In genomic region chr17:63361679-63362078, GRCm38 (mm10) we compare ENCODE assay signal across 23 mouse cellular contexts.
DNase-seq lines count a peak whose midpoint lies in the region; ATAC-seq and TF ChIP-seq lines count a peak whose summit lies in the region.
"Had no signal": no experiment of that assay in that cellular context is flagged by ENCODE, and none has a peak within 500 bp of the region (broad histone marks: within the 10 kb centered on the region; RNA-seq: fewer than 3 reads in every experiment).

No protein-coding gene starts in this region.

- no peak for TF ChIP-seq CTCF in liver, embryonic 14.5 days (IDR thresholded peaks at IDR 0.05; ENCODE audit: low read depth)

- H3K9me3 ChIP-seq in liver, embryonic 12.5 days (replicated peaks): no peaks in the 10 kb centered on the region
- no peaks in the 10 kb centered on the region for H3K9me3 ChIP-seq in liver, embryonic 14.5 days (ENCODE audit: control insufficient read depth, low read length)
- no peaks in the 10 kb centered on the region for H3K9me3 ChIP-seq in liver, embryonic 16.5 days (replicated peaks; ENCODE audit: control insufficient read depth, low read length)
- H3K9me3 ChIP-seq: forebrain, embryonic 10.5 days; forebrain, embryonic 13.5 days; heart, embryonic 12.5 days; heart, embryonic 15.5 days; hindbrain, embryonic 10.5 days; hindbrain, embryonic 13.5 days had no signal

- DNase-seq in liver: no peak
- peak; percentile 4 to 19 (median 9) for DNase-seq in liver, embryonic 14.5 days (ENCODE audit: low read depth in 3 of 3, low spot score in 3 of 3)
- DNase-seq in adrenal gland, postnatal 36 days: no peak
- DNase-seq in right cerebral cortex, postnatal 14 days: no peak
- DNase-seq: adrenal gland, adult 8-10 months; adrenal gland, postnatal 25 days; cerebellum, adult 18-20 months; cerebellum, adult 9-10 months; cerebellum, postnatal 14 days; gastrocnemius, postnatal 10 days; gastrocnemius, postnatal 36 days; heart, postnatal 10 days; heart, postnatal 36 days had no signal

- no peaks in the 10 kb centered on the region for H3K4me1 ChIP-seq in liver, embryonic 12.5 days
- peaks cover 0 to 6% of the 10 kb centered on the region in 2 experiments; a peak in 2 of 4 replicates for H3K4me1 ChIP-seq in liver, embryonic 14.5 days (replicated peaks; ENCODE audit: control insufficient read depth in 2 of 2, insufficient read depth in 2 of 2, low read length in 1 of 2)
- no peaks in the 10 kb centered on the region for H3K4me1 ChIP-seq in liver, embryonic 16.5 days (ENCODE audit: control insufficient read depth, low read depth, low read length)
- H3K4me1 ChIP-seq: heart, embryonic 12.5 days; heart, embryonic 15.5 days had no signal

- H3K27ac ChIP-seq in liver, embryonic 12.5 days: no peak overlapping the region; the same call in 1 of the 2 replicates
- no peak overlapping the region for H3K27ac ChIP-seq in liver, embryonic 14.5 days
- no peak overlapping the region; the same call in 1 of the 2 replicates for H3K27ac ChIP-seq in liver, embryonic 16.5 days (ENCODE audit: low read length)
- H3K27ac ChIP-seq: forebrain, embryonic 10.5 days; forebrain, embryonic 13.5 days; heart, embryonic 15.5 days; hindbrain, embryonic 10.5 days; hindbrain, embryonic 13.5 days had no signal

- no peak for TF ChIP-seq EP300 in liver, embryonic 14.5 days (IDR thresholded peaks at IDR 0.05; ENCODE audit: low read depth)

- peak; percentile 56 for ATAC-seq in liver, embryonic 12.5 days
- ATAC-seq in liver, embryonic 14.5 days (ENCODE audit: insufficient read depth): peak; percentile 55; the same call in 1 of the 2 replicates
- ATAC-seq in liver, embryonic 16.5 days (ENCODE audit: low read depth): peak; percentile 90
- ATAC-seq: forebrain, embryonic 13.5 days; forebrain, embryonic 16.5 days; hindbrain, embryonic 16.5 days had no signal

- H3K4me3 ChIP-seq in liver, embryonic 12.5 days: no peak overlapping the region
- no peak overlapping the region for H3K4me3 ChIP-seq in liver, embryonic 14.5 days (ENCODE audit: insufficient read depth in 1 of 2, low read depth in 2 of 2, low read length in 2 of 2)
- H3K4me3 ChIP-seq in liver, embryonic 16.5 days (ENCODE audit: low read depth, low read length): no peak overlapping the region
- H3K4me3 ChIP-seq: forebrain, embryonic 10.5 days; forebrain, embryonic 13.5 days; heart, embryonic 12.5 days; heart, embryonic 15.5 days; hindbrain, embryonic 10.5 days; hindbrain, embryonic 13.5 days had no signal

- no peaks in the 10 kb centered on the region for H3K36me3 ChIP-seq in liver, embryonic 12.5 days
- no peaks in the 10 kb centered on the region for H3K36me3 ChIP-seq in liver, embryonic 14.5 days (replicated peaks; ENCODE audit: control insufficient read depth, insufficient read depth, low read depth)
- no peaks in the 10 kb centered on the region for H3K36me3 ChIP-seq in liver, embryonic 16.5 days (ENCODE audit: control insufficient read depth, insufficient read depth)
- H3K36me3 ChIP-seq: forebrain, embryonic 10.5 days; heart, embryonic 15.5 days; hindbrain, embryonic 10.5 days had no signal

- no peak overlapping the region for H3K9ac ChIP-seq in liver, embryonic 12.5 days
- no peak overlapping the region for H3K9ac ChIP-seq in liver, embryonic 14.5 days (replicated peaks)
- H3K9ac ChIP-seq in liver, embryonic 16.5 days (ENCODE audit: low read depth, low read length): no peak overlapping the region
- H3K9ac ChIP-seq: forebrain, embryonic 13.5 days; heart, embryonic 12.5 days; heart, embryonic 15.5 days; hindbrain, embryonic 13.5 days had no signal

- H3K27me3 ChIP-seq in liver, embryonic 12.5 days (replicated peaks): no peaks in the 10 kb centered on the region
- no peaks in the 10 kb centered on the region for H3K27me3 ChIP-seq in liver, embryonic 14.5 days (ENCODE audit: control insufficient read depth, insufficient read depth, low read length)
- H3K27me3 ChIP-seq in liver, embryonic 16.5 days (ENCODE audit: control insufficient read depth, insufficient read depth, low read depth, low read length): no peaks in the 10 kb centered on the region
- H3K27me3 ChIP-seq: forebrain, embryonic 13.5 days; heart, embryonic 12.5 days; heart, embryonic 15.5 days; hindbrain, embryonic 13.5 days had no signal

- 82% methylated on average over 9 of the region's 9 CpGs for WGBS in liver, embryonic 12.5 days (ENCODE audit: insufficient replicate concordance)
- WGBS in liver, embryonic 14.5 days (ENCODE audit: insufficient replicate concordance): 73% methylated on average over 9 of the region's 9 CpGs
- 75% methylated on average over 9 of the region's 9 CpGs for WGBS in liver, embryonic 16.5 days (ENCODE audit: insufficient replicate concordance)

- no peak overlapping the region for H3K4me2 ChIP-seq in liver, embryonic 12.5 days
- no peak overlapping the region for H3K4me2 ChIP-seq in liver, embryonic 14.5 days (ENCODE audit: low read depth)
- H3K4me2 ChIP-seq in liver, embryonic 16.5 days (ENCODE audit: low read depth, low read length): no peak overlapping the region
- H3K4me2 ChIP-seq: forebrain, embryonic 13.5 days; heart, embryonic 12.5 days; heart, embryonic 15.5 days; hindbrain, embryonic 13.5 days had no signal

Comparison
In these comparisons a context has a peak if more than half of its experiments do, and no peak if none do; other contexts are left out.
1. DNase-seq: peak in liver, embryonic 14.5 days (3 of 3); none in liver (single experiment), adrenal gland, postnatal 36 days (0 of 2) and right cerebral cortex, postnatal 14 days (single experiment).
2. Peak in every context shown above with its lines, with median percentiles within 50 percentile points of each other: ATAC-seq.